Mouse (Mus musculus) CH12.LX (cell line): ENCODE measurements around the gene Zfyve28. TPM values are rescaled to one million over a fixed set of nuclear protein-coding genes. Genes with fewer than 3 reads are reported as not detected.

Source experiments
- DNase-seq: peaks from one replicate; pipeline ENCODE4 v3.0.0-alpha.2; 2013; ENCODE audit errors: extremely low read depth
- H3K27ac ChIP-seq: 2 replicates; pipeline ENCODE4 v1.5.1; 2012; ENCODE audit warnings: low read depth, mild to moderate bottlenecking, control low read depth, moderate library complexity; ENCODE audit not compliant: insufficient read depth
- H3K27me3 ChIP-seq: replicated peaks from 2 replicates; pipeline ENCODE3; 2012; ENCODE audit warnings: inconsistent platforms
- H3K36me3 ChIP-seq, 2 experiments: replicated peaks in 1 of 2; 2 replicates each; pipeline versions ENCODE3 to v1.6.1; 2012; ENCODE audit warnings: inconsistent platforms in 1 of 2, low read length in 1 of 2, mild to moderate bottlenecking in 1 of 2, mixed read lengths in 1 of 2, moderate library complexity in 1 of 2; ENCODE audit not compliant: control insufficient read depth in 1 of 2, insufficient read depth in 1 of 2
- H3K4me1 ChIP-seq, 2 experiments: 2 replicates each; pipeline ENCODE4 v1.6.1; 2012; ENCODE audit warnings: inconsistent platforms in 1 of 2, moderate library complexity in 1 of 2; ENCODE audit not compliant: insufficient read depth in 2 of 2, control insufficient read depth in 1 of 2
- H3K4me2 ChIP-seq: 2 replicates; pipeline ENCODE4 v1.6.1; 2012; ENCODE audit warnings: low read depth, mild to moderate bottlenecking, control low read depth; ENCODE audit not compliant: poor library complexity, insufficient read depth, severe bottlenecking
- H3K4me3 ChIP-seq, 3 experiments: fragments of 150-350 bp in 1 of 3; sonication (generic) in 1 of 3; replicated peaks in 1 of 3; 2 replicates each; pipeline versions ENCODE3 to v1.5.1; 2011 to 2012; ENCODE audit warnings: low read depth in 2 of 3, low read length in 2 of 3, mild to moderate bottlenecking in 2 of 3, moderate library complexity in 2 of 3, control low read depth in 1 of 3, improper control_type of control experiment in 1 of 3, inconsistent platforms in 1 of 3, mixed read lengths in 1 of 3; ENCODE audit not compliant: poor library complexity in 1 of 3
- H3K79me2 ChIP-seq: replicated peaks from 2 replicates; pipeline ENCODE4 v1.6.1; 2012; ENCODE audit warnings: mild to moderate bottlenecking, moderate library complexity; ENCODE audit not compliant: control insufficient read depth, poor library complexity, insufficient read depth, severe bottlenecking; ENCODE audit errors: extremely low read depth
- H3K9ac ChIP-seq: 2 replicates; pipeline ENCODE4 v1.6.1; 2012; ENCODE audit warnings: low read depth, mild to moderate bottlenecking, control low read depth, moderate library complexity; ENCODE audit not compliant: insufficient read depth
- H3K9me3 ChIP-seq: replicated peaks from 2 replicates; pipeline ENCODE3; 2012; ENCODE audit warnings: low read length, inconsistent platforms, mixed read lengths
- CHD1 ChIP-seq: IDR thresholded peaks from 2 replicates; pipeline ENCODE4 v1.6.1; 2012; ENCODE audit warnings: low read depth, low read length, improper control_type of control experiment, inconsistent platforms
- CHD2 ChIP-seq: IDR thresholded peaks from 2 replicates; pipeline ENCODE4 v1.6.1; 2011; ENCODE audit warnings: low read length, improper control_type of control experiment
- CTCF ChIP-seq, 2 experiments: IDR thresholded peaks in 1 of 2; conservative IDR thresholded peaks in 1 of 2; 2 replicates each; pipeline ENCODE4 v1.5.1; 2011 to 2012; ENCODE audit warnings: low read depth in 2 of 2, low read length in 2 of 2, improper control_type of control experiment in 1 of 2, inconsistent platforms in 1 of 2, mild to moderate bottlenecking in 1 of 2, moderate library complexity in 1 of 2
- E2F4 ChIP-seq: IDR thresholded peaks from 2 replicates; pipeline ENCODE4 v1.6.1; 2011; ENCODE audit warnings: low read depth, low read length, improper control_type of control experiment; ENCODE audit not compliant: insufficient replicate concordance
- ELF1 ChIP-seq: IDR thresholded peaks from 2 replicates; pipeline ENCODE4 v1.6.1; 2014; ENCODE audit warnings: low read depth, mild to moderate bottlenecking, inconsistent platforms, low read length, improper control_type of control experiment
- EP300 ChIP-seq: IDR thresholded peaks from 2 replicates; pipeline ENCODE4 v1.6.1; 2011; ENCODE audit warnings: low read length, improper control_type of control experiment
- ETS1 ChIP-seq: conservative IDR thresholded peaks from 2 replicates; pipeline ENCODE4 v1.6.1; 2012; ENCODE audit warnings: low read depth, mild to moderate bottlenecking, inconsistent platforms, low read length, improper control_type of control experiment, moderate library complexity
- IRF4 ChIP-seq: IDR thresholded peaks from 2 replicates; pipeline ENCODE4 v1.6.1; 2014; ENCODE audit warnings: low read depth, mild to moderate bottlenecking, inconsistent platforms, low read length, improper control_type of control experiment
- KAT2A ChIP-seq: IDR thresholded peaks from 2 replicates; pipeline ENCODE4 v1.6.1; 2012; ENCODE audit warnings: low read length, improper control_type of control experiment, inconsistent platforms; ENCODE audit not compliant: insufficient replicate concordance
- MAX ChIP-seq: IDR thresholded peaks from 2 replicates; pipeline ENCODE4 v1.6.1; 2011; ENCODE audit warnings: low read length, improper control_type of control experiment
- MAZ ChIP-seq: IDR thresholded peaks from 2 replicates; pipeline ENCODE4 v1.6.1; 2012; ENCODE audit warnings: low read depth, mild to moderate bottlenecking, inconsistent platforms, low read length, improper control_type of control experiment, moderate library complexity
- MXI1 ChIP-seq: IDR thresholded peaks from 2 replicates; pipeline ENCODE4 v1.6.1; 2011; ENCODE audit warnings: mild to moderate bottlenecking, low read depth, low read length, improper control_type of control experiment
- NELFE ChIP-seq: IDR thresholded peaks from 2 replicates; pipeline ENCODE4 v1.6.1; 2011; ENCODE audit warnings: low read depth, low read length, improper control_type of control experiment
- NRF1 ChIP-seq: IDR thresholded peaks from 2 replicates; pipeline ENCODE4 v1.6.1; 2014; ENCODE audit warnings: low read depth, mild to moderate bottlenecking, inconsistent platforms, low read length, improper control_type of control experiment, moderate library complexity
- PAX5 ChIP-seq: IDR thresholded peaks from 2 replicates; pipeline ENCODE4 v1.6.1; 2012; ENCODE audit warnings: low read length, inconsistent platforms, mixed read lengths
- POLR2A ChIP-seq: IDR thresholded peaks from 2 replicates; pipeline ENCODE4 v1.6.1; 2011; ENCODE audit warnings: low read depth, mild to moderate bottlenecking, improper control_type of control experiment, low read length
- POLR2AphosphoS2 ChIP-seq: IDR thresholded peaks from 2 replicates; pipeline ENCODE4 v1.6.1; 2011; ENCODE audit warnings: low read depth, low read length, improper control_type of control experiment
- RAD21 ChIP-seq: IDR thresholded peaks from 2 replicates; pipeline ENCODE4 v1.6.1; 2011; ENCODE audit warnings: low read depth, mild to moderate bottlenecking, low read length, improper control_type of control experiment, moderate library complexity
- SMC3 ChIP-seq: IDR thresholded peaks from 2 replicates; pipeline ENCODE4 v1.6.1; 2011; ENCODE audit warnings: low read depth, low read length, improper control_type of control experiment
- TCF12 ChIP-seq: IDR thresholded peaks from 2 replicates; pipeline ENCODE4 v1.6.1; 2014; ENCODE audit warnings: low read depth, mild to moderate bottlenecking, inconsistent platforms, low read length, improper control_type of control experiment
- UBTF ChIP-seq: IDR thresholded peaks from 2 replicates; pipeline ENCODE4 v1.6.1; 2012; ENCODE audit warnings: low read depth, mild to moderate bottlenecking, inconsistent platforms, low read length, improper control_type of control experiment, moderate library complexity
- USF1 ChIP-seq: IDR thresholded peaks from 2 replicates; pipeline ENCODE4 v1.6.1; 2014; ENCODE audit warnings: low read depth, mild to moderate bottlenecking, inconsistent platforms, low read length, improper control_type of control experiment
- USF2 ChIP-seq: conservative IDR thresholded peaks from 2 replicates; pipeline ENCODE4 v1.6.1; 2011; ENCODE audit warnings: low read depth, low read length, improper control_type of control experiment
- ZNF384 ChIP-seq: IDR thresholded peaks from 2 replicates; pipeline ENCODE4 v1.6.1; 2012; ENCODE audit warnings: low read depth, low read length, improper control_type of control experiment, inconsistent platforms
- dilution Hi-C: fragments of 300-500 bp; cut with MboI; formaldehyde crosslinking; loops from 2 replicates; pipeline ENCODE4 v1.14.3; 2020; ENCODE audit warnings: low sequenced_read_pairs; ENCODE audit not compliant: extremely low pct_unique_long_range_greater_than_20kb, extremely low pct_ligation_motif_present
- in situ Hi-C: fragments of 300-500 bp; cut with MboI; formaldehyde crosslinking; loops from 3 replicates; pipeline ENCODE4 v1.14.3; 2019; ENCODE audit warnings: low sequenced_read_pairs, low pct_ligation_motif_present, low pct_unique_long_range_greater_than_20kb, mixed read lengths
- polyA plus RNA-seq: library from polyadenylated mRNA; unstranded; fragments of >175 nt; gene quantifications from 2 replicates; pipeline ENCODE4 v1.2.1, GENCODE M21; 2012; ENCODE audit warnings: low read depth; ENCODE audit not compliant: insufficient read length
- total RNA-seq, 2 experiments: library from RNA; depleted of rRNA; stranded (reverse); fragments of 300-350 nt in 1 of 2; fragments of >200 nt in 1 of 2; gene quantifications; 2 replicates each; pipeline ENCODE4 v1.2.3; 2012 to 2014

The Zfyve28 gene
- total and polyA plus RNA-seq, 3 experiments = 1.7 to 2.8 (median 2.0) TPM

DNA sequence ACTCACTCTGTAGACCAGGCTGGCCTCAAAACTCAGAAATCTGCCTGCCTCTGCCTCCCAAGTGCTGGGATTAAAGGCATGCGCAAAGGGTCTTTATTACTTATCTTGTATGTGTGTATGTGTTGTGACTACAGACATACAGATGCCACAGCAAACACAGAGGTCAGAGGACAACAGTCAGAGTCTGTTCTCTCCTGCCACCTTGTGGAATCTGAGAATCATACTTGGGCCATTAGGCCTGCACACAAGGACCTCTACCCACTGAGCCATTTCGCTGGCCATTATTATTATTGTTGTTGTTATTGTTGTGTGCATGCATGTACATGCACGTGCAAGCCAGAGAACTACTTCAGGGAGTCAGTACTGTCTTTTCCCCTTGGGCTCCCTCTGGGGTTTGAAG lies 33.1 kb downstream of the Zfyve28 start:
- no peak overlapping the region for H3K27ac ChIP-seq
- in situ Hi-C loops (no loop called here), dilution Hi-C loops (no loop called here)

DNA sequence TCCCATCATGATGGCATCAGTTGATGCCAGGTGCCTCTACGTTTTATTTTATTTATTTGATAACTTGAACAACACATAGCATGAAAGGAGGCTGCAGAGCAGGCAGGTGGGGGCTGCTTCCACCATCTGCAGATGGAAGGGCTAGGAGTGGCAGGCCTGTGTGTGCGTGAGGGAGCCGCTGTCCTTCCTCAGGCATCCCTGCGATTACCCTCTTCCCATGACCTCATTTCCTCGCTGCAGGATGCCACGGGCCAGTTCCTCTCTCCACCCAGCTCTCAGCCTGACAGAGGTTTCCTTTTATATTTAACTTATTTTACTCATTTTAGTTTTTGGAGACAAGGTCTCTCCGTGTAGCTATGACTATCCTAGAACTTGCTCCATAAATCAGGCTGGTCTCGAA lies 33.9 kb downstream of the Zfyve28 start:
- Histone ChIP-seq H3K4me1 (peaks cover 0 to 11% of the 10 kb centered on the region in 2 experiments; a peak in 2 of 4 replicates), H3K4me2 (no peak overlapping the region), H3K36me3 (no peaks in the 10 kb centered on the region), H3K27me3 (no peaks in the 10 kb centered on the region), H3K9ac (no peak overlapping the region), H3K79me2 (no peaks in the 10 kb centered on the region), H3K9me3 (no peaks in the 10 kb centered on the region), H3K4me3 (no peak overlapping the region), H3K27ac (no peak overlapping the region)
- in situ Hi-C loops = no loop called here
- dilution Hi-C loops = no loop called here
- TF ChIP-seq POLR2AphosphoS2 (no peak), CHD2 (no peak), ZNF384 (no peak), USF1 (no peak), NELFE (no peak), POLR2A (no peak), ELF1 (no peak), MAX (no peak), PAX5 (no peak)
- no peak for DNase-seq

More for the DNA sequence above, 33.1 kb downstream of the Zfyve28 start:
- Histone ChIP-seq H3K4me3 (no peak overlapping the region), H3K27me3 (no peaks in the 10 kb centered on the region), H3K9ac (no peak overlapping the region), H3K4me2 (no peak overlapping the region), H3K9me3 (no peaks in the 10 kb centered on the region), H3K4me1 (peaks cover 0 to 18% of the 10 kb centered on the region in 2 experiments; a peak in 2 of 4 replicates), H3K79me2 (no peaks in the 10 kb centered on the region), H3K36me3 (no peaks in the 10 kb centered on the region)
- peak; percentile 72 for TF ChIP-seq RAD21
- peak; percentile 79 for TF ChIP-seq SMC3
- no peak for TF ChIP-seq EP300
- TF ChIP-seq CTCF (conservative IDR thresholded peaks at IDR 0.05 in 1 of 2, IDR thresholded peaks at IDR 0.05 in 1 of 2; ENCODE audit: low read depth in 2 of 2, low read length in 2 of 2) = peak; percentile 18 to 77; a peak in 2 of 4 replicates
- TF ChIP-seq UBTF = no peak
- no peak for TF ChIP-seq USF1
- TF ChIP-seq E2F4 = no peak
- TF ChIP-seq PAX5 = no peak
- peak; percentile 36 for DNase-seq

DNA sequence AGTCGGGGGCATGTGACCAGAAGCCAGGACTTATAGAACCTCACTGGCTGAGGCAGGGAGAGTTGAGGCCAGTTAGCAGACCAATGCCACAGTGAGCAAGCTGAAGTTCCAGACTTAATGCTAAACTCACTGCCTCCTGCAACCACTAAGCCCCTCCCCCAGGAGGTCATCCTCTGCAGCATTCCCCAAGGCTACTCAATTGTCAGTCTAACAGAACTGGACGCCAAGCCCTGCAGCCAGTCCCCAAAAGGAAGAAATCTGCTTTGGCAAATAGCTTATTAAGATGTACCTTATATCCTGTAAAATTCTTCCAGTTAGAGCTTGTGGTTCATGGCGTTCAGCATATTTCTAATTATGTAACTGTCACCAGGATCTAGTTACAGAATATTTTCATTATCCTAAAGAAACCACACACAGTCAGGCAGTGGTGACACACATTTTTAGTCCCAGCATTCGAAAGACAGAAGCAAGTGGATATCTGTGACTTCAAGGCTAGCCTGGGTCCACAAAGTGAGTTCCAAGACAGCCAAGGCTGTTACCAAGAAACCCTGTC lies 35.2 kb downstream of the Zfyve28 start:
- dilution Hi-C loops = no loop called here

More for the DNA sequence above, 35.2 kb downstream of the Zfyve28 start:
- Histone ChIP-seq H3K4me3 (no peak overlapping the region), H3K79me2 (no peaks in the 10 kb centered on the region), H3K27ac (no peak overlapping the region), H3K9me3 (no peaks in the 10 kb centered on the region), H3K27me3 (no peaks in the 10 kb centered on the region), H3K9ac (no peak overlapping the region), H3K4me1 (peaks cover 0 to 10% of the 10 kb centered on the region in 2 experiments; a peak in 2 of 4 replicates), H3K4me2 (no peak overlapping the region), H3K36me3 (no peaks in the 10 kb centered on the region)
- TF ChIP-seq NELFE = no peak
- TF ChIP-seq ETS1 = no peak
- TF ChIP-seq CHD1 = no peak
- TF ChIP-seq PAX5 = no peak
- no peak for TF ChIP-seq MAZ
- TF ChIP-seq IRF4 = no peak
- TF ChIP-seq MXI1 = no peak
- TF ChIP-seq UBTF = no peak
- no peak for TF ChIP-seq USF2
- TF ChIP-seq ZNF384 = no peak
- TF ChIP-seq KAT2A = no peak
- TF ChIP-seq NRF1 = no peak
- TF ChIP-seq E2F4 = no peak
- TF ChIP-seq TCF12 = no peak
- DNase-seq = no peak
- in situ Hi-C loops = no loop called here
